Mouse (Mus musculus): ENCODE results near the gene Ppp1r3e. TPM values are rescaled to one million over a fixed set of nuclear protein-coding genes. Genes with fewer than 3 reads are reported as not detected.

Gene Ppp1r3e
- polyA plus RNA-seq, 1 experiment: 10.9 TPM

DNA sequence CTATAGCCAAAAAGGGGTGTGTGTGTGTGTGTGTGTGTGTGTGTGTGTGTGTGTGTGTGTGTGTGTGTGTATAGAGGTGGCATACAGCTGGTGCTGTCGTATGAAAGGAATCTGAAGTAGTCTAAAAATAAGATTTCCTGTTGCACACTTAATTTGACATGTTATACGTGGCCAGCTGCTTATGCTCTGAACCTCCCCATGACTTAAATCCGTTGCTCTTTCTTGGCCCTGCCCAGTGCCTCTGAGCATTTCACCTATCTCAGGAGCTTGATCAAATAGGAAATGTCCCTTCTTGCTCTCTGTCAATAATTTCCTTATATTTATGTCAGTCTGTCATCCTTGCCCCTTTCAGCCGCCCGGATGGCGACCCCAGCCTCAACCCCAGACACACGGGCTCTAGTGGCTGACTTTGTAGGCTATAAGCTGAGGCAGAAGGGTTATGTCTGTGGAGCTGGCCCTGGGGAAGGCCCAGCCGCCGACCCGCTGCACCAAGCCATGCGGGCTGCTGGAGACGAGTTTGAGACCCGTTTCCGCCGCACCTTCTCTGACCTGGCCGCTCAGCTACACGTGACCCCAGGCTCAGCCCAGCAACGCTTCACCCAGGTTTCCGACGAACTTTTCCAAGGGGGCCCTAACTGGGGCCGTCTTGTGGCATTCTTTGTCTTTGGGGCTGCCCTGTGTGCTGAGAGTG is 6.8 kb upstream of the Ppp1r3e start:
- TF ChIP-seq CTCF (IDR thresholded peaks at IDR 0.05; ENCODE audit: borderline replicate concordance, insufficient read depth, low read length): no peak
- TF ChIP-seq POLR2A (IDR thresholded peaks at IDR 0.05; ENCODE audit: low read depth, low read length): no peak
- Histone ChIP-seq H3K4me3 (ENCODE audit: insufficient read depth, low read length) (peak overlapping the region; percentile 97), H3K27ac (ENCODE audit: insufficient read depth, low read length) (peak overlapping the region; percentile 94), H3K4me1 (ENCODE audit: control insufficient read depth, insufficient read depth, low read length) (peaks cover 14% of the 10 kb centered on the region)

GRCm38 (mm10) chr14:54883154-54884021 is 6.0 kb upstream of the Ppp1r3e start, which contains the start of the genes Bcl2l2 and Gm20521:
Gene Bcl2l2 (plus strand): TSS chr14:54883377.
Gene Gm20521 (plus strand): TSS chr14:54883441.
- Histone ChIP-seq H3K4me1 (ENCODE audit: control insufficient read depth, insufficient read depth, low read length) (peaks cover 14% of the 10 kb centered on the region), H3K27ac (ENCODE audit: insufficient read depth, low read length) (peak within 1 kb of the TSS; percentile 94), H3K4me3 (ENCODE audit: insufficient read depth, low read length) (peak within 1 kb of the TSS; percentile 97)
- TF ChIP-seq CTCF (IDR thresholded peaks at IDR 0.05; ENCODE audit: borderline replicate concordance, insufficient read depth, low read length) (no peak), POLR2A (IDR thresholded peaks at IDR 0.05; ENCODE audit: low read depth, low read length) (peak; percentile 93)

- Histone ChIP-seq H3K27ac (ENCODE audit: insufficient read depth, low read length) (peak overlapping the region; percentile 53), H3K4me3 (ENCODE audit: insufficient read depth, low read length) (peak overlapping the region; percentile 75), H3K4me1 (ENCODE audit: control insufficient read depth, insufficient read depth, low read length) (0 out of 2 replicates have a peak, but pooled peaks cover 2% of the 10 kb centered on the region)
- TF ChIP-seq POLR2A (IDR thresholded peaks at IDR 0.05; ENCODE audit: low read depth, low read length): peak; percentile 74
- TF ChIP-seq CTCF (IDR thresholded peaks at IDR 0.05; ENCODE audit: borderline replicate concordance, insufficient read depth, low read length): no peak
Observed at GRCm38 (mm10) chr14:54876539-54877047, 757 bp downstream of the Ppp1r3e start.

- Histone ChIP-seq H3K4me1 (ENCODE audit: control insufficient read depth, insufficient read depth, low read length) (0 out of 2 replicates have a peak, but pooled peaks cover 2% of the 10 kb centered on the region), H3K4me3 (ENCODE audit: insufficient read depth, low read length) (peak overlapping the region; percentile 75), H3K27ac (ENCODE audit: insufficient read depth, low read length) (peak overlapping the region; percentile 53)
- TF ChIP-seq POLR2A (IDR thresholded peaks at IDR 0.05; ENCODE audit: low read depth, low read length) (no peak), CTCF (IDR thresholded peaks at IDR 0.05; ENCODE audit: borderline replicate concordance, insufficient read depth, low read length) (no peak)
Observed at GRCm38 (mm10) chr14:54875844-54876538, 1.4 kb downstream of the Ppp1r3e start.

GRCm38 (mm10) chr14:54874165-54874564 is 3.2 kb downstream of the Ppp1r3e start:
- Histone ChIP-seq H3K27ac (ENCODE audit: insufficient read depth, low read length) (no peak overlapping the region), H3K4me3 (ENCODE audit: insufficient read depth, low read length) (no peak overlapping the region), H3K4me1 (ENCODE audit: control insufficient read depth, insufficient read depth, low read length) (0 out of 2 replicates have a peak, but pooled peaks cover 2% of the 10 kb centered on the region)
- TF ChIP-seq POLR2A (IDR thresholded peaks at IDR 0.05; ENCODE audit: low read depth, low read length) (no peak), CTCF (IDR thresholded peaks at IDR 0.05; ENCODE audit: borderline replicate concordance, insufficient read depth, low read length) (no peak)

- Histone ChIP-seq H3K4me3 (ENCODE audit: insufficient read depth, low read length) (no peak within 1 kb of the TSS), H3K27ac (ENCODE audit: insufficient read depth, low read length) (no peak within 1 kb of the TSS), H3K4me1 (ENCODE audit: control insufficient read depth, insufficient read depth, low read length) (no peaks in the 10 kb centered on the region)
- no peak for TF ChIP-seq POLR2A (IDR thresholded peaks at IDR 0.05; ENCODE audit: low read depth, low read length)
- no peak for TF ChIP-seq CTCF (IDR thresholded peaks at IDR 0.05; ENCODE audit: borderline replicate concordance, insufficient read depth, low read length)
Observed at GRCm38 (mm10) chr14:54870861-54871260, 6.5 kb downstream of the Ppp1r3e start, which contains the start of gene Homez. Gene Homez (minus strand): TSS chr14:54870961.

DNA sequence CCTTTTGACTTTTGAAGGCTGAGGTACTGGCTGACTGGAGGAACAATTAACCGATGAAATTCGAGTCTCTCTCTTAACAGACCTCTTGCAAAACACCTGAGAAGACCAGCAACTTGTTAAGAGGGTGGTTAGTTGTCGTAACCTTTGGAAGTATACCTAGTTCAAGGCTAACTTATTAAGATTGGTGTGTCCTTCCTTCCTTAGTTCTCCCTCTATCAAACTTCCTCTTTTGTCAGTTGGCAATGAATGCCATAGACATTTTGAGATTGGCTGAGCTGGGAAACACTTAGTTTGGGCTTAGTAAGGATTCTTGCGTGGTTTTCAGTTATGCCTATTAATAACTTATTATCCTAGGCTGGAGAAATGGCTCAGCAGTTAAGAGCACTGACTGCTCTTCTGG is 9.3 kb downstream of the Ppp1r3e start:
- H3K4me1 ChIP-seq (ENCODE audit: control insufficient read depth, insufficient read depth, low read length): no peaks in the 10 kb centered on the region
- no peak overlapping the region for H3K27ac ChIP-seq (ENCODE audit: insufficient read depth, low read length)
- no peak overlapping the region for H3K4me3 ChIP-seq (ENCODE audit: insufficient read depth, low read length)
- no peak for TF ChIP-seq CTCF (IDR thresholded peaks at IDR 0.05; ENCODE audit: borderline replicate concordance, insufficient read depth, low read length)
- no peak for TF ChIP-seq POLR2A (IDR thresholded peaks at IDR 0.05; ENCODE audit: low read depth, low read length)

- Histone ChIP-seq H3K27ac (ENCODE audit: insufficient read depth, low read length) (no peak overlapping the region), H3K4me3 (ENCODE audit: insufficient read depth, low read length) (no peak overlapping the region), H3K4me1 (ENCODE audit: control insufficient read depth, insufficient read depth, low read length) (no peaks in the 10 kb centered on the region)
- no peak for TF ChIP-seq POLR2A (IDR thresholded peaks at IDR 0.05; ENCODE audit: low read depth, low read length)
- 0 out of 2 replicates have a peak, but pooled peaks have one; percentile 3 for TF ChIP-seq CTCF (IDR thresholded peaks at IDR 0.05; ENCODE audit: borderline replicate concordance, insufficient read depth, low read length)
Observed at GRCm38 (mm10) chr14:54866936-54867335, 10.4 kb downstream of the Ppp1r3e start.

- H3K27ac ChIP-seq (ENCODE audit: insufficient read depth, low read length): no peak overlapping the region
- H3K4me3 ChIP-seq (ENCODE audit: insufficient read depth, low read length): no peak overlapping the region
- TF ChIP-seq POLR2A (IDR thresholded peaks at IDR 0.05; ENCODE audit: low read depth, low read length) (no peak), CTCF (IDR thresholded peaks at IDR 0.05; ENCODE audit: borderline replicate concordance, insufficient read depth, low read length) (no peak)
- H3K4me1 ChIP-seq (ENCODE audit: control insufficient read depth, insufficient read depth, low read length): no peaks in the 10 kb centered on the region
Observed at GRCm38 (mm10) chr14:54866268-54866667, 11.1 kb downstream of the Ppp1r3e start.
